Mouse (Mus musculus) heart, postnatal 0 days (tissue): ENCODE measurements around the gene C1qtnf9. TPM values are rescaled to one million over a fixed set of nuclear protein-coding genes. Genes with fewer than 3 reads are reported as not detected.

Experiments used
- ATAC-seq: fragments of 200-750 bp; cut with Nextera tagmentation; 2 replicates; pipeline ENCODE4 v1.8.0; 2017; ENCODE audit warnings: low read depth, moderate number of reproducible peaks, moderate library complexity; ENCODE audit not compliant: insufficient read depth
- DNase-seq: peaks from one replicate; pipeline ENCODE4 v3.0.0-alpha.2; 2016; ENCODE audit warnings: low spot score
- H3K27ac ChIP-seq: fragments of 300-500 bp; sonication (generic); 2 replicates; pipeline ENCODE4 v1.5.1; 2014; ENCODE audit warnings: low read depth, mild to moderate bottlenecking
- H3K27me3 ChIP-seq: fragments of 300-500 bp; sonication (generic); 2 replicates; pipeline ENCODE4 v1.6.1; 2014; ENCODE audit warnings: low read length, mixed read lengths; ENCODE audit not compliant: control insufficient read depth, insufficient read depth
- H3K36me3 ChIP-seq: fragments of 300-500 bp; sonication (generic); replicated peaks from 2 replicates; pipeline ENCODE4 v1.6.1; 2014; ENCODE audit warnings: low read length, mixed read lengths; ENCODE audit not compliant: control insufficient read depth, insufficient read depth
- H3K4me1 ChIP-seq: fragments of 300-500 bp; sonication (generic); 2 replicates; pipeline ENCODE4 v1.6.1; 2014; ENCODE audit warnings: antibody characterized with exemption; ENCODE audit not compliant: control insufficient read depth, insufficient read depth
- H3K4me2 ChIP-seq: fragments of 300-500 bp; sonication (generic); 2 replicates; pipeline ENCODE4 v1.6.1; 2014; ENCODE audit warnings: low read depth, mild to moderate bottlenecking, low read length, moderate library complexity
- H3K4me3 ChIP-seq: fragments of 300-500 bp; sonication (generic); 2 replicates; pipeline ENCODE4 v1.5.1; 2014; ENCODE audit warnings: low read depth, low read length
- H3K9ac ChIP-seq: fragments of 300-500 bp; sonication (generic); replicated peaks from 2 replicates; pipeline ENCODE4 v1.6.1; 2014; ENCODE audit warnings: low read depth, low read length, mixed read lengths
- H3K9me3 ChIP-seq: fragments of 300-500 bp; sonication (generic); replicated peaks from 2 replicates; pipeline ENCODE4 v1.6.1; 2016; ENCODE audit warnings: low read length; ENCODE audit not compliant: control insufficient read depth
- CTCF ChIP-seq: IDR thresholded peaks from 2 replicates; pipeline ENCODE4 v1.5.1; 2016; ENCODE audit warnings: antibody characterized with exemption, control low read depth, low read depth
- EP300 ChIP-seq: IDR thresholded peaks from 2 replicates; pipeline ENCODE4 v1.6.1; 2016; ENCODE audit warnings: antibody characterized with exemption, low read depth
- WGBS: fragments of 180-500 bp; shearing (Covaris S2); extraction: QIAGEN DNeasy Blood & Tissue Kit; methylation state at CpG from one replicate; pipeline ENCODE4 v1.1.7; 2014; 5-methylcytosine and 5-hydroxymethylcytosine counted together
- polyA plus RNA-seq: library from polyadenylated mRNA; unstranded; fragments of >200 nt; fragmentation: Nextera tagmentation; extraction: Ambion mirVana; gene quantifications from 2 replicates; pipeline ENCODE4 v1.2.1, GENCODE M21; 2015
- total RNA-seq: library from RNA; depleted of rRNA; stranded (reverse); fragments of >200 nt; gene quantifications from 2 replicates; pipeline ENCODE4 v1.2.3, GENCODE M21; 2014; ENCODE audit warnings: low replicate concordance; rRNA removed

Gene C1qtnf9
- total RNA-seq (2.2 and 2.8 TPM in 2 replicates), polyA plus RNA-seq (4.6 and 5.4 TPM in 2 replicates)

DNA sequence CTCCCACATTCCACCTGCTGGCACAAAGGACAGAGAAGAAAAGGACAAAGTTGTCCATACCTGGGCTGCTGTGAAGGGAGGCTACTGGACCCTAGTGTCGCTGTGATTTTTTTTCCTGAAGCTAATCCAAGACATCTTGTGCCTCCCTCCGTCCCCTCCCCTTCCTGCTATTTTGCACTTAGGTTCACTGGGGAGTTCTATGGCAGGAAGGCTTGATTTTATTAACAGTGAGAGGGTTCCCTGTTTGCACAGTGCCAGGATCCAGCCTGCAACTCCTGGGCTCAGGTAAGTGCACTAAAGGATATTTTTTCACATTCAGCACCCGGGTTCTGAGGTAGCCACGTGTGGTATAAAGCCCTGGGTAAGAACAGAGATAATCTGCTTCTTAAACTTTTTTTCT, at the start of gene C1qtnf9:
Gene C1qtnf9 (plus strand): TSS at position 251 of the 400 bp plus-strand sequence.
- WGBS: 55% methylated on average over 4 of the region's 4 CpGs
- H3K4me1 ChIP-seq: peaks cover 24% of the 10 kb centered on the region
- no peaks in the 10 kb centered on the region for H3K36me3 ChIP-seq
- ATAC-seq: no peak
- H3K27me3 ChIP-seq: no peaks in the 10 kb centered on the region
- H3K27ac ChIP-seq: peak within 1 kb of the TSS; percentile 58
- no peak for DNase-seq
- TF ChIP-seq CTCF (no peak), EP300 (no peak)
- H3K9ac ChIP-seq: no peak within 1 kb of the TSS
- H3K9me3 ChIP-seq: no peaks in the 10 kb centered on the region
- H3K4me3 ChIP-seq: no peak within 1 kb of the TSS
- H3K4me2 ChIP-seq: no peak within 1 kb of the TSS

DNA sequence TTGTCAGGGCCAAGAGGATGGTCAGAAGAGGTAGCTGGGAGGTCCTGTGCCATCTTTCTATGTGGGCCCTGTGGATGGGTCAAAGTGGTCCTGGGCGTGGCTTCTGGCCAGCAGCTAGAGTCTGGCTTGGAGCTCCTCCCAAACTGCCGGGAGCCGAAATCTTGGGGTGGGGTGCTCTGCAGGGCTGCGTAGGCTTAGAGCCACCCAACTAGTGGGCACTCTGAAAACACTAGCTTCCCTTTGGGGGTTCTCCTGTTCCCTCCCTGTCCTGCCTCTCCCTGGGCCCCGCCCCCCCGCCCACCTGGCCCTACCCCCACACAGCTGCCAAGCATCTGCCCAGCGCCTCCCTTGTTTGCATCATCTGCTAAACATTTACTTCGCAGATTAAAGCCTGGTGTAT, 46.6 kb upstream of the C1qtnf9 start:
- 0 out of 2 replicates have a peak, but pooled peaks have one; percentile 13 for ATAC-seq
- H3K27me3 ChIP-seq: no peaks in the 10 kb centered on the region
- no peak overlapping the region for H3K4me2 ChIP-seq
- 66% methylated on average over 8 of the region's 8 CpGs for WGBS
- H3K9ac ChIP-seq: no peak overlapping the region
- H3K9me3 ChIP-seq: no peaks in the 10 kb centered on the region
- H3K4me3 ChIP-seq: no peak overlapping the region
- DNase-seq: no peak
- peaks cover 4% of the 10 kb centered on the region; the same call in 1 of the 2 replicates for H3K4me1 ChIP-seq
- no peaks in the 10 kb centered on the region for H3K36me3 ChIP-seq
- TF ChIP-seq CTCF (no peak), EP300 (no peak)
- H3K27ac ChIP-seq: peak overlapping the region; percentile 3; the same call in 1 of the 2 replicates

DNA sequence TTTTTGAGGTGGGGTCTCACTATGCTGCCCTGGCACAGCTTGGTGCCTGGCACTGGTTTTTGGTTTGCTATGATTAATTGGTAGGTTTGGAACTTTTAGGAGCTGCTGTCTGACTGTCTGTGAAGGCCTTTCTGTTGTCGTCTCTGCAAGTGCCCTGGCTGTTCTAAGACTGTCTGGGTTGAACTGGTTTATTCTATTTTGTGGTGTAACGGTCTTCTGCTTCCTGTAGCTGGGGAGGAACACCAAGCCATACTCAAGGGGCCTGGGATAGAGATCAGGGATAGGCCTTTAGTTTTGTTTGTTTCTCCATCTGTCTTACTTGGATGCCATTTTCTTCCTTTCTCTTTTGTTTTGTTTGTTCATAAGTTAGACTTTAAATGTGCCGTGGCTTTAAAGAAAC, 46.0 kb upstream of the C1qtnf9 start:
- no peaks in the 10 kb centered on the region for H3K9me3 ChIP-seq
- TF ChIP-seq CTCF (no peak), EP300 (no peak)
- ATAC-seq (no peak), DNase-seq (no peak)
- peaks cover 10% of the 10 kb centered on the region; the same call in 1 of the 2 replicates for H3K4me1 ChIP-seq
- H3K4me3 ChIP-seq: no peak overlapping the region
- no peak overlapping the region for H3K4me2 ChIP-seq
- no peaks in the 10 kb centered on the region for H3K36me3 ChIP-seq
- WGBS: 68% methylated on average over 3 of the region's 3 CpGs
- H3K9ac ChIP-seq: no peak overlapping the region
- H3K27me3 ChIP-seq: no peaks in the 10 kb centered on the region
- H3K27ac ChIP-seq: no peak overlapping the region; the same call in 1 of the 2 replicates

DNA sequence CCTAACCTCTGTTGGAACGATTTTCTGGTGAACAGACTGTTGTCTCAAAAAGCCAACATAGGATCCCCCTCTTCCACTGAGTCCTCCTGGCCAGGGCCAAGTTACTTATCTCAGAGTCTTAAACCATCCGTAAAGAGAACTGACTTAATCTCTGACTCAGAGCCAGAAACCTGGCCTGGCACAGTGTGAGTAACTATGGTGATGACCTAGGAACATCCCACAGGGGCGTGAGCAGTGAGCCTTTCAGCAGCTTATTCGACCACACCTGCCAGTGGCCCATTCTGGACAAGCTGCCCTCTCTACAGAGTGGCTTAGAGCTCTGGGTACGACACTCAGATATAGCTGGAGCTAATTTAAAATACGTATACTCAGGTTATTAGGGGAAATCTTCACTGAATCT, 41.8 kb upstream of the C1qtnf9 start:
- DNase-seq: peak; percentile 53
- Histone ChIP-seq H3K27ac (peak overlapping the region; percentile 12), H3K9ac (no peak overlapping the region)

DNA sequence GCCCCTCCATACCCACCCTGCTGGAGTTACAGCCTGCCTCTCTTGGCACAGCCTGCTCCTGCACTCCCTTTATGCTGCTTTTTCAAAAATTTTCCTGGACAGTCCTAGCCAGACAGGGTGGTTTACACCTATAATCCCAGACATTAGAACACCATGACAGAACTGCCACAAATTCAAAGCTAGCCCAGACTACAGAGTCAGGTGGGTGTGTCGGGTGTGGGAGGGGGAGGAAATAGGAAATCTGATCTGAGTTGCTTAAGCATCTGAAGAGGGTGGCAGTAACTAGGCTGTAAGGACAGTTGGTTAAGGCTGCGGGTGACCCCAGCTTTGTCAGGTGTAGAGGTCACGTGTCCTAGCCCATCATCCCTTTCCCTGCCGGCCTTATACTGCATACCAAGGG, 40.8 kb upstream of the C1qtnf9 start:
- no peak for DNase-seq
- 40% methylated on average over 4 of the region's 4 CpGs for WGBS

More for the DNA sequence above, 41.8 kb upstream of the C1qtnf9 start:
- no peak overlapping the region for H3K4me2 ChIP-seq
- peaks cover 11% of the 10 kb centered on the region for H3K4me1 ChIP-seq
- TF ChIP-seq CTCF (no peak), EP300 (no peak)
- ATAC-seq: peak; percentile 86
- no peaks in the 10 kb centered on the region for H3K27me3 ChIP-seq
- WGBS: 21% methylated on average over 6 of the region's 6 CpGs
- H3K4me3 ChIP-seq: no peak overlapping the region
- 0 out of 2 replicates have a peak, but pooled peaks cover 3% of the 10 kb centered on the region for H3K36me3 ChIP-seq
- no peaks in the 10 kb centered on the region for H3K9me3 ChIP-seq

DNA sequence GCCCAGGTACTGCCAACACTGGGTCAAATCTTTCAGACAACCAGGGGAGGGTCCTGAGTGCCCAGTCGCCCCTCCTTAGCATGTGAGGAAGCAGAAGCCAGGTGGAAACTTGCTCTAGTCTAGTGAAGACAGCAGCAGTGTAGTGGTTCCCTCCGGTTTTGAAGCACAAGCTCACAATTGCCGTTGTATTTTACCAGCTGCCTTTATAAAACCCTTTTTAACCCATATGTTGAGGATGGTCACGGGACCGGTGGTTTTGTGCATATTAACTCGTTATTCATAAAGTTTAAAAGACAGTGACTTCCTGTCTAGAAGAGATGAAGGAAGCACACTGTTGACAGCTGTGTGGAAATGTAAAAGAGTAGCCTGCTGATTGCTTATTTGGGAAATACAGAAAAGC, 35.9 kb upstream of the C1qtnf9 start:
- Histone ChIP-seq H3K4me3 (no peak overlapping the region), H3K27me3 (no peaks in the 10 kb centered on the region), H3K27ac (peak overlapping the region; percentile 27; the same call in 1 of the 2 replicates), H3K36me3 (0 out of 2 replicates have a peak, but pooled peaks cover 3% of the 10 kb centered on the region), H3K9ac (no peak overlapping the region), H3K9me3 (no peaks in the 10 kb centered on the region), H3K4me2 (peak overlapping the region; percentile 74; the same call in 1 of the 2 replicates), H3K4me1 (peaks cover 33% of the 10 kb centered on the region)
- TF ChIP-seq CTCF: no peak
- no peak for TF ChIP-seq EP300
- ATAC-seq: no peak
- 38% methylated on average over 6 of the region's 6 CpGs for WGBS
- DNase-seq: no peak

More for the DNA sequence above, 40.8 kb upstream of the C1qtnf9 start:
- Histone ChIP-seq H3K27ac (peak overlapping the region; percentile 12), H3K4me1 (peaks cover 11% of the 10 kb centered on the region), H3K4me2 (no peak overlapping the region), H3K36me3 (0 out of 2 replicates have a peak, but pooled peaks cover 3% of the 10 kb centered on the region), H3K4me3 (no peak overlapping the region), H3K27me3 (no peaks in the 10 kb centered on the region), H3K9me3 (no peaks in the 10 kb centered on the region), H3K9ac (no peak overlapping the region)
- ATAC-seq: no peak
- TF ChIP-seq EP300: no peak
- TF ChIP-seq CTCF: no peak
